Mouse (Mus musculus) myocyte (in vitro differentiated cells): ENCODE data around the gene Msh6. TPM values are rescaled to one million over a fixed set of nuclear protein-coding genes. Genes with fewer than 3 reads are reported as not detected.

Source experiments
- H3K27me3 ChIP-seq: one replicate; pipeline ENCODE4 v1.6.1; 2011; ENCODE audit not compliant: control insufficient read depth, insufficient read depth, insufficient read length
- H3K36me3 ChIP-seq: one replicate; pipeline ENCODE4 v1.6.1; 2011; ENCODE audit not compliant: control insufficient read depth, insufficient read depth
- H3K4me2 ChIP-seq: one replicate; pipeline ENCODE4 v1.6.1; 2011; ENCODE audit warnings: low read depth, control low read depth
- H3K4me3 ChIP-seq: one replicate; pipeline ENCODE4 v1.5.1; 2011; ENCODE audit warnings: mild to moderate bottlenecking, control low read depth, moderate library complexity
- H3K79me2 ChIP-seq: one replicate; pipeline ENCODE4 v1.6.1; 2011; ENCODE audit not compliant: control insufficient read depth, insufficient read depth
- H3ac ChIP-seq: one replicate; pipeline ENCODE4 v1.6.1; 2011; ENCODE audit not compliant: control insufficient read depth, insufficient read length
- CEBPB ChIP-seq: IDR thresholded peaks from 2 replicates; pipeline ENCODE4 v1.6.1; 2011; ENCODE audit warnings: mild to moderate bottlenecking, moderate library complexity; ENCODE audit not compliant: poor library complexity, insufficient read depth, severe bottlenecking
- E2F4 ChIP-seq: IDR thresholded peaks from one replicate; pipeline ENCODE4 v1.6.1; 2011; ENCODE audit warnings: mild to moderate bottlenecking, control low read depth, moderate library complexity; ENCODE audit not compliant: insufficient read depth
- MAX ChIP-seq: IDR thresholded peaks from one replicate; pipeline ENCODE4 v1.6.1; 2011; ENCODE audit warnings: low read depth, mild to moderate bottlenecking, control low read depth
- MYOD1 ChIP-seq, 3 experiments: IDR thresholded peaks; one replicate each; pipeline ENCODE4 v1.6.1; 2011; ENCODE audit warnings: control low read depth in 2 of 3, low read depth in 2 of 3, mild to moderate bottlenecking in 2 of 3, moderate library complexity in 1 of 3; ENCODE audit not compliant: insufficient read length in 2 of 3, control insufficient read depth in 1 of 3
- MYOG ChIP-seq, 3 experiments: IDR thresholded peaks; one replicate each; pipeline ENCODE4 v1.6.1; 2011; ENCODE audit warnings: control low read depth in 2 of 3, low read depth in 2 of 3, mild to moderate bottlenecking in 2 of 3; ENCODE audit not compliant: insufficient read length in 2 of 3, control insufficient read depth in 1 of 3, insufficient read depth in 1 of 3
- POLR2A ChIP-seq: IDR thresholded peaks from one replicate; pipeline ENCODE4 v1.6.1; 2011; ENCODE audit warnings: low read depth, mild to moderate bottlenecking, control low read depth, moderate library complexity; ENCODE audit not compliant: insufficient read length
- POLR2AphosphoS2 ChIP-seq: IDR thresholded peaks from one replicate; pipeline ENCODE4 v1.6.1; 2011; ENCODE audit warnings: low read depth, control low read depth; ENCODE audit not compliant: insufficient read length
- REST ChIP-seq: IDR thresholded peaks from one replicate; pipeline ENCODE4 v1.6.1; 2011; ENCODE audit warnings: mild to moderate bottlenecking, control low read depth, moderate library complexity; ENCODE audit not compliant: insufficient read depth, insufficient read length
- SRF ChIP-seq: IDR thresholded peaks from one replicate; pipeline ENCODE4 v1.6.1; 2011; ENCODE audit warnings: low read depth; ENCODE audit not compliant: control insufficient read depth, insufficient read length
- TCF12 ChIP-seq: IDR thresholded peaks from one replicate; pipeline ENCODE4 v1.6.1; 2011; ENCODE audit warnings: mild to moderate bottlenecking, control low read depth; ENCODE audit not compliant: poor library complexity, insufficient read depth, severe bottlenecking
- TCF3 ChIP-seq: IDR thresholded peaks from one replicate; pipeline ENCODE4 v1.6.1; 2011; ENCODE audit warnings: low read depth, control low read depth; ENCODE audit not compliant: insufficient read length
- USF1 ChIP-seq: IDR thresholded peaks from one replicate; pipeline ENCODE4 v1.6.1; 2011; ENCODE audit warnings: low read depth, mild to moderate bottlenecking, control low read depth, moderate library complexity
- polyA plus RNA-seq: library from polyadenylated mRNA; unstranded; fragments of >200 nt; fragmentation: generic; extraction: Trizol; gene quantifications from one replicate; pipeline ENCODE4 v1.2.1, GENCODE M21; 2012; ENCODE audit warnings: missing spikeins

Msh6 gene
- polyA plus RNA-seq, 1 experiment = 5.2 TPM

DNA sequence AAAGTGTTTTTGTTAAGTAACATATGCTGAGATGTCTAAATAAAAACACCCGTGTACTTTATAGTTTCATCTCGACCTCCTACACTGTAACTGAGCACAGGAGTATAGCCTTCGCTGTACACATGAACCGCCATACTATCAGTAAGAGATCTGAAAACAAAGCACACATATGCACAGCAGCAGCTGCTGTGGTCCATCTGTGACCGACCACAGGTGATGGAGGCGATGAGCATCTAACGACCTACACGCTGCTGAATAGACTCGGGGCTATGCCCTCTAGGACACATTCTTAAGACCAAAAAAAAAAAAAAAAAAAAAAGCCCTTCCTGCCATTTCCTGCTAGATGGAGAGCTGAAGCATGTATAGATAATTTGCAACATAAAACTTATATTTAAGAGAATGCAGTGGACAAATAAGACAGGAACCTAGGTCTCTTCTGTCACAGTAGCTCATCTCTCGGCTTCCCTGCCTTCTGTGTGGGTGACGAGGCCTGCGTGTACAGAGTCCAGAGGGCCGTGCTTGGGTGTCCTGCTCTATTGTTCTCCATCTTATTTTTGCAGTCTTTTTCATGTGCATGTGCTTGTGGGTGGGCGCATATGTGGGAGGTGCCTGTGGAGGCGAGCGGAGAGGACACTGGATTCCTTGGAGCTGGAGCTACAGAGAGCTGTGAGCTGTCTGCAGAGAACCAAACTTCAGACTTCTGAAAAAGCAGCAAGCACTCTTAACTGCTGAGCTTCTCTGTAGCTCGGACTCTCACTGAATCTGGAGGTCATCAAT, 54.5 kb downstream of the Msh6 start:
- H3K79me2 ChIP-seq = peaks cover 99% of the 10 kb centered on the region
- H3K4me2 ChIP-seq = no peak overlapping the region
- H3K4me3 ChIP-seq = no peak overlapping the region
- H3K36me3 ChIP-seq = no peaks in the 10 kb centered on the region
- TF ChIP-seq TCF3 = no peak
- no peak for TF ChIP-seq MAX
- TF ChIP-seq TCF12 = no peak
- peak in 1 of 3 experiments; percentile 25 for TF ChIP-seq MYOG (IDR thresholded peaks at IDR 0.05; ENCODE audit: control insufficient read depth in 1 of 3, insufficient read depth in 1 of 3, insufficient read length in 2 of 3, low read depth in 2 of 3)
- no peak for TF ChIP-seq USF1
- no peak for TF ChIP-seq REST
- TF ChIP-seq CEBPB = no peak
- TF ChIP-seq MYOD1 (IDR thresholded peaks at IDR 0.05; ENCODE audit: control insufficient read depth in 1 of 3, insufficient read length in 2 of 3, low read depth in 2 of 3) = peak in 2 of 3 experiments; percentile 51 to 60
- no peak for TF ChIP-seq POLR2AphosphoS2
- TF ChIP-seq POLR2A = no peak
- no peak for TF ChIP-seq E2F4
- H3K27me3 ChIP-seq = no peaks in the 10 kb centered on the region
- no peak overlapping the region for H3ac ChIP-seq

DNA sequence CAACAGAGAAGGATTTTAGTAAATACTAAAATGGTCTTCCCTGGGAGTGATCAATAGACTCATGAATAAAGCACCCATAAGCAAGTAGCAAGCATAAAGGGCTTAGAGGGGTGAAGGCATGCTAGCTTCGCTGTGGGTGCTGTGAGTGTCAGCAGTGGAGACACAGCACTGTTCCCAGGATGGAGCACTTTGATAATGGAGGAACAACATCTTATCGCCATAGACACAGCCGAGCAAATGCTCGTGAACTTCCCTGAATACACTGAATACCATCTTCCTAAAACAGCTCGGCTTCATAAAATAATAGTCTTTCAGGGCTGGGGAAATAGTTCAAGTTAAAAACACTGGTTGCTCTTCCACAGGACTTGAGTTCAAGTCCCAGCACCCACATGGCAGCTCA, 56.9 kb downstream of the Msh6 start:
- H3K27me3 ChIP-seq = no peaks in the 10 kb centered on the region
- TF ChIP-seq MYOG (IDR thresholded peaks at IDR 0.05; ENCODE audit: control insufficient read depth in 1 of 3, insufficient read depth in 1 of 3, insufficient read length in 2 of 3, low read depth in 2 of 3) (no peak), TCF12 (no peak), E2F4 (no peak), MAX (no peak), MYOD1 (IDR thresholded peaks at IDR 0.05; ENCODE audit: control insufficient read depth in 1 of 3, insufficient read length in 2 of 3, low read depth in 2 of 3) (no peak), SRF (no peak), CEBPB (no peak), REST (no peak), USF1 (no peak), TCF3 (no peak), POLR2A (no peak), POLR2AphosphoS2 (no peak)
- H3K36me3 ChIP-seq = no peaks in the 10 kb centered on the region
- no peak overlapping the region for H3K4me3 ChIP-seq
- H3K4me2 ChIP-seq = no peak overlapping the region
- peaks cover 99% of the 10 kb centered on the region for H3K79me2 ChIP-seq
- no peak overlapping the region for H3ac ChIP-seq

GRCm38 (mm10) chr17:88034418-88034817, 59.6 kb downstream of the Msh6 start:
- no peak overlapping the region for H3ac ChIP-seq
- no peaks in the 10 kb centered on the region for H3K36me3 ChIP-seq
- H3K4me3 ChIP-seq = no peak overlapping the region
- TF ChIP-seq POLR2A (no peak), MYOG (IDR thresholded peaks at IDR 0.05; ENCODE audit: control insufficient read depth in 1 of 3, insufficient read depth in 1 of 3, insufficient read length in 2 of 3, low read depth in 2 of 3) (no peak), MYOD1 (IDR thresholded peaks at IDR 0.05; ENCODE audit: control insufficient read depth in 1 of 3, insufficient read length in 2 of 3, low read depth in 2 of 3) (no peak), USF1 (no peak), SRF (no peak), MAX (no peak), TCF3 (no peak), TCF12 (no peak), REST (no peak), POLR2AphosphoS2 (no peak), CEBPB (no peak), E2F4 (no peak)
- H3K79me2 ChIP-seq = peaks cover 100% of the 10 kb centered on the region
- no peaks in the 10 kb centered on the region for H3K27me3 ChIP-seq
- H3K4me2 ChIP-seq = no peak overlapping the region

Other genes starting within 250 kb of the Msh6 start
- 0.35 TPM for gene Kcnk12, start 177.1 kb upstream of the Msh6 start, polyA plus RNA-seq
- gene Rpl36-ps4, start 54.1 kb upstream of the Msh6 start, polyA plus RNA-seq = not detected
- 15.4 TPM for gene Fbxo11, start 90.2 kb downstream of the Msh6 start, polyA plus RNA-seq